Mouse (Mus musculus) myocyte (in vitro differentiated cells): ENCODE data around the gene Cytl1.

ENCODE experiments used
- CEBPB ChIP-seq: IDR thresholded peaks from 2 replicates; pipeline ENCODE4 v1.6.1; 2011; ENCODE audit warnings: mild to moderate bottlenecking, moderate library complexity; ENCODE audit not compliant: poor library complexity, insufficient read depth, severe bottlenecking
- E2F4 ChIP-seq: IDR thresholded peaks from one replicate; pipeline ENCODE4 v1.6.1; 2011; ENCODE audit warnings: mild to moderate bottlenecking, control low read depth, moderate library complexity; ENCODE audit not compliant: insufficient read depth
- MAX ChIP-seq: IDR thresholded peaks from one replicate; pipeline ENCODE4 v1.6.1; 2011; ENCODE audit warnings: low read depth, mild to moderate bottlenecking, control low read depth
- MYOG ChIP-seq, 3 experiments: IDR thresholded peaks; one replicate each; pipeline ENCODE4 v1.6.1; 2011; ENCODE audit warnings: control low read depth in 2 of 3, low read depth in 2 of 3, mild to moderate bottlenecking in 2 of 3; ENCODE audit not compliant: insufficient read length in 2 of 3, control insufficient read depth in 1 of 3, insufficient read depth in 1 of 3
- POLR2A ChIP-seq: IDR thresholded peaks from one replicate; pipeline ENCODE4 v1.6.1; 2011; ENCODE audit warnings: low read depth, mild to moderate bottlenecking, control low read depth, moderate library complexity; ENCODE audit not compliant: insufficient read length
- REST ChIP-seq: IDR thresholded peaks from one replicate; pipeline ENCODE4 v1.6.1; 2011; ENCODE audit warnings: mild to moderate bottlenecking, control low read depth, moderate library complexity; ENCODE audit not compliant: insufficient read depth, insufficient read length
- TCF12 ChIP-seq: IDR thresholded peaks from one replicate; pipeline ENCODE4 v1.6.1; 2011; ENCODE audit warnings: mild to moderate bottlenecking, control low read depth; ENCODE audit not compliant: poor library complexity, insufficient read depth, severe bottlenecking
- USF1 ChIP-seq: IDR thresholded peaks from one replicate; pipeline ENCODE4 v1.6.1; 2011; ENCODE audit warnings: low read depth, mild to moderate bottlenecking, control low read depth, moderate library complexity

- TF ChIP-seq REST (no peak), POLR2A (no peak), MYOG (IDR thresholded peaks at IDR 0.05; ENCODE audit: control insufficient read depth in 1 of 3, insufficient read depth in 1 of 3, insufficient read length in 2 of 3, low read depth in 2 of 3) (no peak), CEBPB (no peak), E2F4 (no peak), USF1 (no peak), TCF12 (no peak), MAX (no peak)
Observed at GRCm38 (mm10) chr5:37736213-37736612, 894 bp downstream of the Cytl1 start.
